Mouse (Mus musculus) spleen, adult 2 months (tissue): ENCODE measurements around the gene Ppargc1a.

Experiments used
- CTCF ChIP-seq: fragments of 200-500 bp; IDR thresholded peaks from 2 replicates; pipeline ENCODE4 v1.5.1; 2011; ENCODE audit warnings: mild to moderate bottlenecking, inconsistent platforms; ENCODE audit not compliant: insufficient read depth, insufficient read length, insufficient replicate concordance; ENCODE audit errors: extremely low read depth
- POLR2A ChIP-seq: fragments of 200-500 bp; IDR thresholded peaks from 2 replicates; pipeline ENCODE4 v1.6.1; 2011; ENCODE audit warnings: low read depth, low read length, inconsistent platforms

DNA sequence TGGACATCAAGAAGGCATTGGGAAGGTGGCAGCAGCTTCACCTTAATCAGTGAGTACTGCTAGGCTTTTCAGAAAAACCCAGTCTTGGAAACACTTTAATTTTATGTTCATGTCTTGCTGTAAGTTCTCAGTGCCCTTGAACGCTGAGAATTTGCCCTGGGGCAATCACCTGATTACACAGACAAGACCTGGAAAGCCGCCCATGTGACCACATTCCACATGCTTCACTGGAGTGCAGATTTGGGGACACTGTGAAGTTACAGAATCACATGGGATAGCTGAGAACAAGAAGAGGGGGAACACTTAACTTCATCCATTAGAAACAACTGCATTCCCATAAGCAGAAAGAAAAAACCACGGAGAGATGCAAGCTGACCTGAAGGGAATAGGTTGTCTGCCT, 115.5 kb downstream of the Ppargc1a start:
- TF ChIP-seq POLR2A, result no peak
- no peak for TF ChIP-seq CTCF
